Mouse (Mus musculus) ES-Bruce4 (cell line): Measurements from ENCODE around the gene Csnk2b.

Experiments
- CTCF ChIP-seq: IDR thresholded peaks from one replicate; pipeline ENCODE4 v1.8.1; 2011; ENCODE audit warnings: low read depth, low read length
- POLR2A ChIP-seq: IDR thresholded peaks from one replicate; pipeline ENCODE4 v1.8.1; 2011; ENCODE audit warnings: low read length; ENCODE audit not compliant: insufficient read depth

- TF ChIP-seq CTCF = no peak
- TF ChIP-seq POLR2A = no peak
Observed at GRCm38 (mm10) chr17:35074097-35074496, 47.8 kb downstream of the Csnk2b start.
